Mouse (Mus musculus): ENCODE data around the gene Nubpl. TPM values are rescaled to one million over a fixed set of nuclear protein-coding genes. Genes with fewer than 3 reads are reported as not detected.

Gene Nubpl
- total RNA-seq, 2 experiments from 2014 or later: 5.5 to 6.1 TPM

DNA sequence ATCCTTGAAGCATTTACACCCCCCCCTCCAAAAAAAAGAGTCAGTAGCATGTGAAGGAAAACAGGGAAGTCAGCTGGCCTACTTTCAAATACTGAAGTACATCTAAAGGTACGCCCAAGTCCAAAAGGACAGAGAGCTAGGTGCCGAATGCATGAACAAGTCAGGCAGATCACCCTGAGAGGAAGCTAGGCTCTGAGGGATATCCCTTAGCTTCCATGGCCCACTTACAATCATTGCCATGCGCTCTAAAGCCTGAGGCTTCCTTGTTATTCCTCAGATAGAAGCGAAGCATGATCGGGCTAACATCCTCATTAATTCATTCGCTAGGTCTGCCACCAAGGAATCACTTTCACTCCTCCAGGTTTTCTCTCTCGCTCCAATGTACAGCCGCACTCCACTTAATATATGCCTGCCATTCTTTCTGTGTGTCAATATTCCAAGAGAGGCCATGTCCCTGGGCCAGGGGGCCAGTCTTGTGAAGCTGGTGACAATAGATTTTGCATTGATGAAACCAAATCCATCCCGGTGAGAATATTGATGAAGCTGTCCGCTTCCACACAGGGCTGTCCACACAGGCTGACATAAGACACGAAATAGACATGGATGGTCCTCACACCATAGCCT is 237.7 kb downstream of the Nubpl start:
- no peak for DNase-seq

DNA sequence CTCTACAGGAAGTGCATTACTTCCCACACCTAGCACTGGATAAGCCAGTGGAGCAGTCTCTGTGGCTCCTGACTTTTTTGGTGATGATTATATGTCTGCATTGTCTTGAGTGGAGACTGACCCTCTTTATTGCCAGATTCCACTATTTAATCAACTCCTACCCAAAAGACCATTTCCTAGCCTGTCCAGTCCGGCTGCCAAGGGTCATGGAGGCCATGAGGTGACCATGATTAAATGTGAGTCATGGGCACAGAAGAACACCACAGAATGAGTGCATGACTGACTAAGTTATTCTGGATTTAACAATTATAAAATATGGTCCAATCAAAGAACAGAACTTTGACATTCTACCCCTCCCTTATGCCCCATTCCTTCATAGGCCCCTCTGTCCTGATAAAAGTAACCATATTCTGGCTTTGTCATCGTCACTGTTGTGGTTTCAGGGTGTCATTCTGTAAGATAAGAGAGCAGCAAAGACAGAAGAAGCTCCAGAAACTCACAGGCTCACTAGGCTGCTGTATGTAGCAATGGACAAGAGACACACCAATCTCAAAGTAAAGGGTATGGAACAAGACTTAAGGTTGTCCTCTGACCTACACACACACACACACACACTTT is 240.7 kb downstream of the Nubpl start:
- no peak for DNase-seq

- DNase-seq: no peak
Measured at GRCm38 (mm10) chr12:52346611-52347010, 249.1 kb downstream of the Nubpl start.

GRCm38 (mm10) chr12:52350276-52350675 is 252.7 kb downstream of the Nubpl start:
- DNase-seq: no peak

DNA sequence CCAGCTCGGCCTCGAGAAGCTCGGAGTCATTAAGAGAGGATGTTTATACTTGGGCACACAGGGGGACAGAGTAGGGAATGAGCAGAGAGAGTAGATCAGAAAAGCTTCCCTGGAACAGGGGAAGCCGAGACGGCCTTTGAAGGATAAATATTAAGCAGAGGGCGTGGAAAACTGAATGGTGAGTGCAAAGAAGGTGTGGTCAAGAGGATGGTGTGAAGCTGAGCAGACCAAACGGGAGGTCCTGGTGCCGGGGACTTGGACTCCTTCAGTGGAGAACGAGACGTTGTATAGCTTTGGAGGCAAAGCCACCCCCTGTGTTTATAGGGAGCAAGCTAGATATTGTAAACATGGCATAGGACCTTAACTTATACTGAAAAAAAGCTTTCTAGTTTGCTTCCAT is 261.9 kb downstream of the Nubpl start:
- DNase-seq: no peak

GRCm38 (mm10) chr12:52360136-52360535 is 262.6 kb downstream of the Nubpl start:
- DNase-seq: peak; percentile 29 to 41

DNA sequence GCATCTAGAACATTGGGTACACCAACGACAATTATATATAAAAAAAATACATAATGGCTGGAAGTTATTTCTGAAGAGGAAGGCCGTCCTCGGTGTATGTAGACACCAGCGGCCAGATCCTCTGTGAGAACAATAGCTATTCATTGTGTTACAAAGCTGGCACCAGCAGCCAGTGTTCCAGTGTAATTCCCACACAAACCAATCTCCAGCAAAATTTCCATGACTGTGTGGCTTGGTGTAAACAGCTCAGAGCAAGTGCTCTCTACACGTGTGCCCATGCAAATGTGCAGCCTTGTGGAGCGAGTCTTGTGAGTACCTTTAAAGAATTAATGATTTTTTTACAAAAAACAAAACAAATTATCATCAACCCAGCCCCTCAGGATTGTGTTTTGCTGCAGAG is 263.7 kb downstream of the Nubpl start:
- DNase-seq: no peak

Other genes with a start within 250 kb of the Nubpl start
- 10 to 100 TPM in 1 of 2 experiments, 1 to 10 TPM in 1; 8.7 to 10.4 TPM for gene Heatr5a, start 126.4 kb upstream of the Nubpl start, total RNA-seq (2021)
- 10 to 100 TPM in 1 of 2 experiments, 1 to 10 TPM in 1; 9.5 to 10.9 TPM for gene Dtd2, start 91.2 kb upstream of the Nubpl start, total RNA-seq (2021)
- gene Gpr33, start 69.7 kb upstream of the Nubpl start, total RNA-seq (2021): not detected

Measured in layer of hippocampus, postnatal 36 days (tissue).